Mouse (Mus musculus) myocyte (in vitro differentiated cells): ENCODE measurements around the gene Smpd3. TPM values are rescaled to one million over a fixed set of nuclear protein-coding genes. Genes with fewer than 3 reads are reported as not detected.

Source experiments
- H3K27me3 ChIP-seq: one replicate; pipeline ENCODE4 v1.6.1; 2011; ENCODE audit not compliant: control insufficient read depth, insufficient read depth, insufficient read length
- H3K36me3 ChIP-seq: one replicate; pipeline ENCODE4 v1.6.1; 2011; ENCODE audit not compliant: control insufficient read depth, insufficient read depth
- H3K4me2 ChIP-seq: one replicate; pipeline ENCODE4 v1.6.1; 2011; ENCODE audit warnings: low read depth, control low read depth
- H3K4me3 ChIP-seq: one replicate; pipeline ENCODE4 v1.5.1; 2011; ENCODE audit warnings: mild to moderate bottlenecking, control low read depth, moderate library complexity
- H3K79me2 ChIP-seq: one replicate; pipeline ENCODE4 v1.6.1; 2011; ENCODE audit not compliant: control insufficient read depth, insufficient read depth
- H3ac ChIP-seq: one replicate; pipeline ENCODE4 v1.6.1; 2011; ENCODE audit not compliant: control insufficient read depth, insufficient read length
- CEBPB ChIP-seq: IDR thresholded peaks from 2 replicates; pipeline ENCODE4 v1.6.1; 2011; ENCODE audit warnings: mild to moderate bottlenecking, moderate library complexity; ENCODE audit not compliant: poor library complexity, insufficient read depth, severe bottlenecking
- E2F4 ChIP-seq: IDR thresholded peaks from one replicate; pipeline ENCODE4 v1.6.1; 2011; ENCODE audit warnings: mild to moderate bottlenecking, control low read depth, moderate library complexity; ENCODE audit not compliant: insufficient read depth
- MAX ChIP-seq: IDR thresholded peaks from one replicate; pipeline ENCODE4 v1.6.1; 2011; ENCODE audit warnings: low read depth, mild to moderate bottlenecking, control low read depth
- MYOD1 ChIP-seq, 3 experiments: IDR thresholded peaks; one replicate each; pipeline ENCODE4 v1.6.1; 2011; ENCODE audit warnings: control low read depth in 2 of 3, low read depth in 2 of 3, mild to moderate bottlenecking in 2 of 3, moderate library complexity in 1 of 3; ENCODE audit not compliant: insufficient read length in 2 of 3, control insufficient read depth in 1 of 3
- MYOG ChIP-seq, 3 experiments: IDR thresholded peaks; one replicate each; pipeline ENCODE4 v1.6.1; 2011; ENCODE audit warnings: control low read depth in 2 of 3, low read depth in 2 of 3, mild to moderate bottlenecking in 2 of 3; ENCODE audit not compliant: insufficient read length in 2 of 3, control insufficient read depth in 1 of 3, insufficient read depth in 1 of 3
- POLR2A ChIP-seq: IDR thresholded peaks from one replicate; pipeline ENCODE4 v1.6.1; 2011; ENCODE audit warnings: low read depth, mild to moderate bottlenecking, control low read depth, moderate library complexity; ENCODE audit not compliant: insufficient read length
- POLR2AphosphoS2 ChIP-seq: IDR thresholded peaks from one replicate; pipeline ENCODE4 v1.6.1; 2011; ENCODE audit warnings: low read depth, control low read depth; ENCODE audit not compliant: insufficient read length
- REST ChIP-seq: IDR thresholded peaks from one replicate; pipeline ENCODE4 v1.6.1; 2011; ENCODE audit warnings: mild to moderate bottlenecking, control low read depth, moderate library complexity; ENCODE audit not compliant: insufficient read depth, insufficient read length
- SRF ChIP-seq: IDR thresholded peaks from one replicate; pipeline ENCODE4 v1.6.1; 2011; ENCODE audit warnings: low read depth; ENCODE audit not compliant: control insufficient read depth, insufficient read length
- TCF12 ChIP-seq: IDR thresholded peaks from one replicate; pipeline ENCODE4 v1.6.1; 2011; ENCODE audit warnings: mild to moderate bottlenecking, control low read depth; ENCODE audit not compliant: poor library complexity, insufficient read depth, severe bottlenecking
- TCF3 ChIP-seq: IDR thresholded peaks from one replicate; pipeline ENCODE4 v1.6.1; 2011; ENCODE audit warnings: low read depth, control low read depth; ENCODE audit not compliant: insufficient read length
- USF1 ChIP-seq: IDR thresholded peaks from one replicate; pipeline ENCODE4 v1.6.1; 2011; ENCODE audit warnings: low read depth, mild to moderate bottlenecking, control low read depth, moderate library complexity
- polyA plus RNA-seq: library from polyadenylated mRNA; unstranded; fragments of >200 nt; fragmentation: generic; extraction: Trizol; gene quantifications from one replicate; pipeline ENCODE4 v1.2.1, GENCODE M21; 2012; ENCODE audit warnings: missing spikeins

Gene Smpd3
- polyA plus RNA-seq, 1 experiment: 0.02 TPM

- Histone ChIP-seq H3K27me3 (peaks cover 25% of the 10 kb centered on the region), H3K4me3 (no peak overlapping the region), H3ac (no peak overlapping the region), H3K4me2 (no peak overlapping the region), H3K79me2 (no peaks in the 10 kb centered on the region), H3K36me3 (no peaks in the 10 kb centered on the region)
- TF ChIP-seq POLR2A (no peak), POLR2AphosphoS2 (no peak), TCF3 (no peak), E2F4 (no peak), SRF (no peak), MAX (no peak), REST (no peak), MYOG (IDR thresholded peaks at IDR 0.05; ENCODE audit: control insufficient read depth in 1 of 3, insufficient read depth in 1 of 3, insufficient read length in 2 of 3, low read depth in 2 of 3) (no peak), CEBPB (no peak), TCF12 (no peak), USF1 (no peak), MYOD1 (IDR thresholded peaks at IDR 0.05; ENCODE audit: control insufficient read depth in 1 of 3, insufficient read length in 2 of 3, low read depth in 2 of 3) (no peak)
Observed at GRCm38 (mm10) chr8:106359650-106360338, 22.0 kb upstream of the Smpd3 start.

GRCm38 (mm10) chr8:106351135-106351534 is 13.3 kb upstream of the Smpd3 start:
- Histone ChIP-seq H3ac (no peak overlapping the region), H3K36me3 (no peaks in the 10 kb centered on the region), H3K4me3 (no peak overlapping the region), H3K27me3 (peaks cover 31% of the 10 kb centered on the region), H3K4me2 (no peak overlapping the region), H3K79me2 (no peaks in the 10 kb centered on the region)
- TF ChIP-seq E2F4: no peak
- TF ChIP-seq MYOG (IDR thresholded peaks at IDR 0.05; ENCODE audit: control insufficient read depth in 1 of 3, insufficient read depth in 1 of 3, insufficient read length in 2 of 3, low read depth in 2 of 3): no peak
- no peak for TF ChIP-seq USF1
- no peak for TF ChIP-seq MAX
- TF ChIP-seq POLR2A: no peak
- no peak for TF ChIP-seq CEBPB
- no peak for TF ChIP-seq REST
- TF ChIP-seq TCF12: no peak
- no peak for TF ChIP-seq MYOD1 (IDR thresholded peaks at IDR 0.05; ENCODE audit: control insufficient read depth in 1 of 3, insufficient read length in 2 of 3, low read depth in 2 of 3)
- no peak for TF ChIP-seq TCF3
- TF ChIP-seq SRF: no peak
- no peak for TF ChIP-seq POLR2AphosphoS2

- H3K79me2 ChIP-seq: no peaks in the 10 kb centered on the region
- H3K27me3 ChIP-seq: peaks cover 43% of the 10 kb centered on the region
- no peak for TF ChIP-seq E2F4
- no peak for TF ChIP-seq MAX
- TF ChIP-seq REST: no peak
- no peak for TF ChIP-seq TCF3
- no peak for TF ChIP-seq SRF
- no peak for TF ChIP-seq CEBPB
- TF ChIP-seq POLR2AphosphoS2: no peak
- TF ChIP-seq TCF12: no peak
- no peak for TF ChIP-seq POLR2A
- no peaks in the 10 kb centered on the region for H3K36me3 ChIP-seq
- no peak overlapping the region for H3ac ChIP-seq
- H3K4me3 ChIP-seq: no peak overlapping the region
- H3K4me2 ChIP-seq: no peak overlapping the region
Observed at GRCm38 (mm10) chr8:106349398-106349797, 11.6 kb upstream of the Smpd3 start.

- TF ChIP-seq CEBPB: peak; percentile 90
- TF ChIP-seq SRF: no peak
- TF ChIP-seq MAX: no peak
- no peak for TF ChIP-seq MYOG (IDR thresholded peaks at IDR 0.05; ENCODE audit: control insufficient read depth in 1 of 3, insufficient read depth in 1 of 3, insufficient read length in 2 of 3, low read depth in 2 of 3)
- H3K27me3 ChIP-seq: peaks cover 43% of the 10 kb centered on the region
- H3ac ChIP-seq: no peak overlapping the region
- no peak overlapping the region for H3K4me3 ChIP-seq
- H3K4me2 ChIP-seq: no peak overlapping the region
- no peaks in the 10 kb centered on the region for H3K79me2 ChIP-seq
- H3K36me3 ChIP-seq: no peaks in the 10 kb centered on the region
Observed at GRCm38 (mm10) chr8:106346123-106346522, 8.3 kb upstream of the Smpd3 start.

GRCm38 (mm10) chr8:106343471-106343870 is 5.7 kb upstream of the Smpd3 start:
- H3K27me3 ChIP-seq: peaks cover 24% of the 10 kb centered on the region
- no peaks in the 10 kb centered on the region for H3K36me3 ChIP-seq
- H3K4me2 ChIP-seq: no peak overlapping the region
- no peaks in the 10 kb centered on the region for H3K79me2 ChIP-seq
- H3K4me3 ChIP-seq: no peak overlapping the region
- H3ac ChIP-seq: no peak overlapping the region
- TF ChIP-seq TCF3 (no peak), POLR2AphosphoS2 (no peak)
